Mouse (Mus musculus): Measurements from ENCODE around the gene Cmtm5. TPM values are rescaled to one million over a fixed set of nuclear protein-coding genes. Genes with fewer than 3 reads are reported as not detected.

The Cmtm5 gene
- not detected in 2 replicates for total RNA-seq (2014; rRNA removed)
- not detected in 2 replicates for polyA plus RNA-seq (2012; rRNA removed)

- no peak within 1 kb of the TSS for H3K4me3 ChIP-seq (ENCODE audit: insufficient read depth, low read depth, low read length)
- DNase-seq (ENCODE audit: extremely low read depth, low read depth, low spot score) = no peak
- no peaks in the 10 kb centered on the region for H3K79me2 ChIP-seq (ENCODE audit: control insufficient read depth, insufficient read depth, low read length)
- no peak for TF ChIP-seq POLR2A (IDR thresholded peaks at IDR 0.05; ENCODE audit: extremely low read depth, insufficient read depth, low read length)
- TF ChIP-seq CTCF (IDR thresholded peaks at IDR 0.05; ENCODE audit: low read depth, low read length) = no peak
- no peak within 1 kb of the TSS for H3K27ac ChIP-seq (replicated peaks; ENCODE audit: insufficient read depth, low read depth, low read length)
- WGBS = 56% methylated on average over 8 of the region's 8 CpGs
- H3K4me1 ChIP-seq (ENCODE audit: control insufficient read depth, insufficient read depth, low read length) = no peaks in the 10 kb centered on the region
- H3K9ac ChIP-seq (ENCODE audit: low read depth, low read length) = no peak within 1 kb of the TSS
- H3K27me3 ChIP-seq (ENCODE audit: control insufficient read depth, insufficient read depth, low read length) = no peaks in the 10 kb centered on the region
- no peaks in the 10 kb centered on the region for H3K36me3 ChIP-seq (ENCODE audit: control insufficient read depth, insufficient read depth, low read length)
Observed at GRCm38 (mm10) chr14:54935904-54936830, at the start of gene Cmtm5. Gene Cmtm5, plus strand, starts transcription at chr14:54936261.

- TF ChIP-seq CTCF (IDR thresholded peaks at IDR 0.05; ENCODE audit: low read depth, low read length) (no peak), POLR2A (IDR thresholded peaks at IDR 0.05; ENCODE audit: extremely low read depth, insufficient read depth, low read length) (no peak)
- no peaks in the 10 kb centered on the region; the same call in 1 of the 2 replicates for H3K79me2 ChIP-seq (ENCODE audit: control insufficient read depth, insufficient read depth, low read length)
- peaks cover 7% of the 10 kb centered on the region for H3K4me1 ChIP-seq (ENCODE audit: control insufficient read depth, insufficient read depth, low read length)
- WGBS = 91% methylated on average over 3 of the region's 3 CpGs
- H3K4me3 ChIP-seq (ENCODE audit: insufficient read depth, low read depth, low read length) = no peak within 1 kb of the TSS; the same call in 1 of the 2 replicates
- H3K36me3 ChIP-seq (ENCODE audit: control insufficient read depth, insufficient read depth, low read length) = peaks cover 19% of the 10 kb centered on the region
- DNase-seq (ENCODE audit: extremely low read depth, low read depth, low spot score) = no peak
- H3K27ac ChIP-seq (replicated peaks; ENCODE audit: insufficient read depth, low read depth, low read length) = peak within 1 kb of the TSS; percentile 30; the same call in 1 of the 2 replicates
- H3K9ac ChIP-seq (ENCODE audit: low read depth, low read length) = no peak within 1 kb of the TSS
- no peaks in the 10 kb centered on the region for H3K27me3 ChIP-seq (ENCODE audit: control insufficient read depth, insufficient read depth, low read length)
Observed at GRCm38 (mm10) chr14:54892200-54892599, 43.9 kb upstream of the Cmtm5 start, which contains the start of gene Pabpn1. Gene Pabpn1, plus strand, starts transcription at chr14:54892500.

GRCm38 (mm10) chr14:54893651-54894181 lies 42.3 kb upstream of the Cmtm5 start:
- DNase-seq (ENCODE audit: extremely low read depth, low read depth, low spot score) = peak; percentile 100
- H3K4me3 ChIP-seq (ENCODE audit: insufficient read depth, low read depth, low read length) = peak overlapping the region; percentile 90
- under 1% methylated on average over 38 of the region's 38 CpGs for WGBS
- H3K4me1 ChIP-seq (ENCODE audit: control insufficient read depth, insufficient read depth, low read length) = peaks cover 7% of the 10 kb centered on the region
- peak overlapping the region; percentile 96 for H3K9ac ChIP-seq (ENCODE audit: low read depth, low read length)
- TF ChIP-seq CTCF (IDR thresholded peaks at IDR 0.05; ENCODE audit: low read depth, low read length) (no peak), POLR2A (IDR thresholded peaks at IDR 0.05; ENCODE audit: extremely low read depth, insufficient read depth, low read length) (peak; percentile 23; the same call in 1 of the 2 replicates)
- H3K79me2 ChIP-seq (ENCODE audit: control insufficient read depth, insufficient read depth, low read length) = no peaks in the 10 kb centered on the region; the same call in 1 of the 2 replicates
- H3K27ac ChIP-seq (replicated peaks; ENCODE audit: insufficient read depth, low read depth, low read length) = no peak overlapping the region
- H3K27me3 ChIP-seq (ENCODE audit: control insufficient read depth, insufficient read depth, low read length) = no peaks in the 10 kb centered on the region
- peaks cover 27% of the 10 kb centered on the region for H3K36me3 ChIP-seq (ENCODE audit: control insufficient read depth, insufficient read depth, low read length)

- peak; percentile 78 for DNase-seq (ENCODE audit: extremely low read depth, low read depth, low spot score)
- Histone ChIP-seq H3K9ac (ENCODE audit: low read depth, low read length) (peak overlapping the region; percentile 96), H3K36me3 (ENCODE audit: control insufficient read depth, insufficient read depth, low read length) (peaks cover 27% of the 10 kb centered on the region), H3K27me3 (ENCODE audit: control insufficient read depth, insufficient read depth, low read length) (no peaks in the 10 kb centered on the region), H3K79me2 (ENCODE audit: control insufficient read depth, insufficient read depth, low read length) (no peaks in the 10 kb centered on the region; the same call in 1 of the 2 replicates), H3K4me1 (ENCODE audit: control insufficient read depth, insufficient read depth, low read length) (peaks cover 7% of the 10 kb centered on the region), H3K4me3 (ENCODE audit: insufficient read depth, low read depth, low read length) (peak overlapping the region; percentile 90), H3K27ac (replicated peaks; ENCODE audit: insufficient read depth, low read depth, low read length) (peak overlapping the region; percentile 92)
- WGBS = under 1% methylated on average over 53 of the region's 54 CpGs
- no peak for TF ChIP-seq CTCF (IDR thresholded peaks at IDR 0.05; ENCODE audit: low read depth, low read length)
- no peak for TF ChIP-seq POLR2A (IDR thresholded peaks at IDR 0.05; ENCODE audit: extremely low read depth, insufficient read depth, low read length)
Observed at GRCm38 (mm10) chr14:54894296-54895151, 41.5 kb upstream of the Cmtm5 start.

- Histone ChIP-seq H3K27me3 (ENCODE audit: control insufficient read depth, insufficient read depth, low read length) (no peaks in the 10 kb centered on the region), H3K79me2 (ENCODE audit: control insufficient read depth, insufficient read depth, low read length) (no peaks in the 10 kb centered on the region; the same call in 1 of the 2 replicates), H3K27ac (replicated peaks; ENCODE audit: insufficient read depth, low read depth, low read length) (no peak overlapping the region), H3K4me3 (ENCODE audit: insufficient read depth, low read depth, low read length) (no peak overlapping the region), H3K36me3 (ENCODE audit: control insufficient read depth, insufficient read depth, low read length) (peaks cover 27% of the 10 kb centered on the region), H3K9ac (ENCODE audit: low read depth, low read length) (no peak overlapping the region), H3K4me1 (ENCODE audit: control insufficient read depth, insufficient read depth, low read length) (peaks cover 8% of the 10 kb centered on the region)
- WGBS = 29% methylated on average over 2 of the region's 2 CpGs
- DNase-seq (ENCODE audit: extremely low read depth, low read depth, low spot score) = no peak
- no peak for TF ChIP-seq CTCF (IDR thresholded peaks at IDR 0.05; ENCODE audit: low read depth, low read length)
- no peak for TF ChIP-seq POLR2A (IDR thresholded peaks at IDR 0.05; ENCODE audit: extremely low read depth, insufficient read depth, low read length)
Observed at GRCm38 (mm10) chr14:54897445-54897844, 38.6 kb upstream of the Cmtm5 start.
